Mouse (Mus musculus) forebrain, embryonic 15.5 days (tissue): ENCODE results near the gene Psma4. TPM values are rescaled to one million over a fixed set of nuclear protein-coding genes. Genes with fewer than 3 reads are reported as not detected.

Source experiments
- ATAC-seq: fragments of 200-750 bp; cut with Nextera tagmentation; replicated peaks from 2 replicates; pipeline ENCODE4 v1.8.0; 2017; ENCODE audit warnings: mild to moderate bottlenecking, moderate TSS enrichment, moderate library complexity
- H3K27ac ChIP-seq: fragments of 300-500 bp; sonication (generic); replicated peaks from 2 replicates; pipeline ENCODE4 v1.5.1; 2015; ENCODE audit warnings: mild to moderate bottlenecking, inconsistent platforms
- H3K27me3 ChIP-seq: fragments of 300-500 bp; sonication (generic); 2 replicates; pipeline ENCODE4 v1.6.1; 2015; ENCODE audit warnings: inconsistent platforms
- H3K36me3 ChIP-seq: fragments of 300-500 bp; sonication (generic); 2 replicates; pipeline ENCODE4 v1.6.1; 2015; ENCODE audit warnings: mild to moderate bottlenecking, inconsistent platforms
- H3K4me1 ChIP-seq: fragments of 300-500 bp; sonication (generic); 2 replicates; pipeline ENCODE4 v1.6.1; 2015; ENCODE audit warnings: inconsistent platforms
- H3K4me2 ChIP-seq: fragments of 300-500 bp; sonication (generic); replicated peaks from 2 replicates; pipeline ENCODE4 v1.6.1; 2015; ENCODE audit warnings: mild to moderate bottlenecking, inconsistent platforms
- H3K4me3 ChIP-seq: fragments of 300-500 bp; sonication (generic); 2 replicates; pipeline ENCODE4 v1.5.1; 2015; ENCODE audit warnings: mild to moderate bottlenecking, inconsistent platforms
- H3K9ac ChIP-seq: fragments of 300-500 bp; sonication (generic); replicated peaks from 2 replicates; pipeline ENCODE4 v1.6.1; 2015; ENCODE audit warnings: mild to moderate bottlenecking, inconsistent platforms
- H3K9me3 ChIP-seq: fragments of 300-500 bp; sonication (generic); 2 replicates; pipeline ENCODE4 v1.6.1; 2016; ENCODE audit warnings: inconsistent platforms
- whole genome bisulfite sequencing: fragments of 180-500 bp; shearing (Covaris S2); methylation state at CpG from one replicate; pipeline ENCODE4 v1.1.7; 2015; ENCODE audit warnings: mixed read lengths; 5-methylcytosine and 5-hydroxymethylcytosine counted together
- polyA plus RNA-seq: library from polyadenylated mRNA; unstranded; fragments of >200 nt; fragmentation: Nextera tagmentation; extraction: Ambion mirVana; gene quantifications from 2 replicates; pipeline ENCODE4 v1.2.1, GENCODE M21; 2015

Psma4 gene
- polyA plus RNA-seq, 1 experiment from 2014 or later: 278 TPM

GRCm38 (mm10) chr9:54995645-54996044, 45.1 kb downstream of the Psma4 start:
- Histone ChIP-seq H3K4me1 (no peaks in the 10 kb centered on the region), H3K4me3 (no peak overlapping the region), H3K27me3 (no peaks in the 10 kb centered on the region), H3K27ac (no peak overlapping the region), H3K9ac (no peak overlapping the region), H3K36me3 (no peaks in the 10 kb centered on the region), H3K4me2 (no peak overlapping the region), H3K9me3 (no peaks in the 10 kb centered on the region)
- ATAC-seq: no peak
- 92% methylated on average over 3 of the region's 3 CpGs for WGBS

GRCm38 (mm10) chr9:55003609-55004008, 53.0 kb downstream of the Psma4 start:
- Histone ChIP-seq H3K36me3 (no peaks in the 10 kb centered on the region), H3K4me1 (no peaks in the 10 kb centered on the region), H3K4me3 (no peak overlapping the region), H3K27me3 (no peaks in the 10 kb centered on the region), H3K4me2 (no peak overlapping the region), H3K27ac (no peak overlapping the region), H3K9ac (no peak overlapping the region), H3K9me3 (no peaks in the 10 kb centered on the region)
- no peak for ATAC-seq
- 72% methylated on average over 4 of the region's 4 CpGs for WGBS

Other genes starting within 250 kb of the Psma4 start
- gene Wdr61, start 216.3 kb upstream of the Psma4 start, polyA plus RNA-seq: 121 and 123 TPM in 2 replicates
- 47.3 and 53.2 TPM in 2 replicates for gene Crabp1, start 186.0 kb upstream of the Psma4 start, polyA plus RNA-seq
- 48.6 and 51.2 TPM in 2 replicates for gene Ireb2, start 87.0 kb upstream of the Psma4 start, polyA plus RNA-seq
- 1.6 and 1.8 TPM in 2 replicates for gene Hykk, start 33.5 kb upstream of the Psma4 start, polyA plus RNA-seq
- gene AY074887, start 208 bp downstream of the Psma4 start, polyA plus RNA-seq: 1.0 and 1.5 TPM in 2 replicates
- 1.0 and 1.5 TPM in 2 replicates for gene Chrna5, start 30.1 kb downstream of the Psma4 start, polyA plus RNA-seq
- 3.7 and 3.8 TPM in 2 replicates for gene Chrna3, start 75.8 kb downstream of the Psma4 start, polyA plus RNA-seq
- gene Chrnb4, start 98.0 kb downstream of the Psma4 start, polyA plus RNA-seq: 0.23 and 0.51 TPM in 2 replicates
- 34.8 and 38.2 TPM in 2 replicates for gene Ube2q2, start 198.1 kb downstream of the Psma4 start, polyA plus RNA-seq